Mouse (Mus musculus): ENCODE results near the gene H2-Q10. TPM values are rescaled to one million over a fixed set of nuclear protein-coding genes. Genes with fewer than 3 reads are reported as not detected.
"Not testable (repeated sequence)": the region's sequence is repeated elsewhere in the genome, so short reads cannot be mapped to it uniquely, and the experiment has no call there.

H2-Q10 gene
- polyA plus RNA-seq, 1 experiment from 2014 or later, result 0.36 TPM

DNA sequence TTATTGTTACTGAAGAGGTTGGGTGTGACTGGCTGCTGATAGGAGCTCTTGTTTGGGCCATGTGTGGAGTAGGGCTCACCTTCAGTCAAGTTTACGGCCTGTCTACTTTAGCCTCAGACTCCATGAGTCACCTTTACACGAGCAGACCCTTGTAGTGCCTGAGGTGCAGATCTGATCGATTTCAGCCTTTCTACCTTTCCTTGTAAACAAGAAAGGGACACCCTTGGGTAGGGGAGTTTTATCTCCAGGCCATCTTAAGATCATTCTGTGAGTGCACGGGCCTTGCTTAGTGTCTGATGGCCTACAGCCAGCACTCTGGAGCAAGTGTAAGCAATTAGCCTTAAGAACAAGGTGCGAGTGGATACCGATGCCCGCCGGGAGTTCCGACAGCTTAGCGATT lies 37.0 kb downstream of the H2-Q10 start:
- WGBS, result 23% methylated on average over 10 of the region's 10 CpGs
- Histone ChIP-seq H3K4me3 (replicated peaks) (no peak overlapping the region), H3K9ac (replicated peaks) (no peak overlapping the region), H3K4me1 (peaks cover 2% of the 10 kb centered on the region; the same call in 1 of the 2 replicates), H3K4me2 (no peak overlapping the region), H3K36me3 (no peaks in the 10 kb centered on the region), H3K27ac (replicated peaks) (no peak overlapping the region), H3K9me3 (replicated peaks) (no peaks in the 10 kb centered on the region), H3K27me3 (replicated peaks) (peaks cover 24% of the 10 kb centered on the region)
- no peak for ATAC-seq (ENCODE audit: low FRiP score)

DNA sequence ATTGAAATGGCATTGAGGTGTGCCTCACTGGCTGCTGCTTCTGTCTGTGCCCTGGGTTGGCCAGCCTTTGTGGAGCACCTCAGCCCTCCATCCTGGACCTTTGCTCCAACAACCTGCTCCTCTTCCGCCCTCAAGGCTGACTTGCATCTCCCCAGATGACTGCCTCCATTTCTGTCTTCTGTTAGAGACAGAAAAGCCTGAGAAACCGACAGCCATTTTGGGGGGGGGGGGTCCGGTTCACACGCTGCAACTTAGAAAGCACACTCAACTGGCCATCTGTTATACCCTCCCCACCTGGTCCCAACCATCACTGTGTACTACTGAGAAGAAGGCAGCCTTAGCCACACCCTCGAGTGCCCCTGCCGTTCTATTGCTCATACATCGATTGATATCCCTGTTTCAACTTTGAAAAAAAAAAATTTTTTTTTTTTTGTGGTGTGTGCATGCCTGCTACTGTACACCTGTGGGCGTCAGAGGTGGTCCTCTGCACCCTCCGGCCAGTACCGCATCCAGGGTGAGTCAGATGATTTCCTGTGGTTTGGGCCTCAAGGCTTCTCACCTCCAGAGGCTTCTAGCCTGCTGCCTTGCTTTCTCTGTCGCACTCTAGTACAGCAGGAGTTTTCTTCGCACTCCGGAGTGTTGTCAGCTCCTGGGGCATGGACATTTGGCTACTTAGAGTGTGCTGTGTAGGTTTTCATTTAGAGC lies 37.8 kb downstream of the H2-Q10 start:
- Histone ChIP-seq H3K9me3 (replicated peaks) (no peaks in the 10 kb centered on the region), H3K4me2 (no peak overlapping the region), H3K36me3 (no peaks in the 10 kb centered on the region), H3K27ac (replicated peaks) (no peak overlapping the region), H3K9ac (replicated peaks) (no peak overlapping the region), H3K4me1 (no peaks in the 10 kb centered on the region), H3K4me3 (replicated peaks) (no peak overlapping the region), H3K27me3 (replicated peaks) (peaks cover 24% of the 10 kb centered on the region)
- no peak for ATAC-seq (ENCODE audit: low FRiP score)
- 36% methylated on average over 13 of the region's 13 CpGs for WGBS

- H3K4me3 ChIP-seq (replicated peaks); ATAC-seq (ENCODE audit: low FRiP score); H3K9me3 ChIP-seq (replicated peaks); H3K36me3 ChIP-seq; H3K4me2 ChIP-seq; H3K9ac ChIP-seq (replicated peaks); H3K27ac ChIP-seq (replicated peaks); H3K4me1 ChIP-seq: not testable (repeated sequence)
- H3K27me3 ChIP-seq (replicated peaks), result peaks cover 24% of the 10 kb centered on the region
- 55% methylated on average over 5 of the region's 5 CpGs for WGBS
Measured at GRCm38 (mm10) chr17:35508279-35508678, 38.4 kb downstream of the H2-Q10 start.

DNA sequence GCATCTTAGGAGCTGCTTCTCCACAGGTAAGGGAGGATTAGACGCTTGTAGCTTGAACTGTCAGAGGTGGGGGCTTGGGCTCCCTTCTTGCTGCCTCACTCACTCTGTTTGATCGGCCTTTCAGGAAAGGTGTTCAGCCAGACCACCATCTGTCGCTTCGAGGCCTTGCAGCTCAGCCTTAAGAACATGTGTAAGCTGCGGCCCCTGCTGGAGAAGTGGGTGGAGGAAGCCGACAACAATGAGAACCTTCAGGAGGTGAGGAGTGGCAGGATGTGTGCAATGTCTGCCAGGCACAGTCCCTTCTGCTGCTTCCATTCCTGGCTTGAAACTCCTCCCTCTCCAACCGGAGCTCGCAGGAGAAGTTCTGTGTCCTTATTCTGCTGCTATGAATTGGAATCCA lies 39.4 kb downstream of the H2-Q10 start:
- 50% methylated on average over 8 of the region's 8 CpGs for WGBS
- no peak overlapping the region for H3K4me3 ChIP-seq (replicated peaks)
- no peak overlapping the region for H3K9ac ChIP-seq (replicated peaks)
- H3K27ac ChIP-seq (replicated peaks), result no peak overlapping the region
- no peak overlapping the region for H3K4me2 ChIP-seq
- H3K9me3 ChIP-seq (replicated peaks), result no peaks in the 10 kb centered on the region
- no peaks in the 10 kb centered on the region for H3K36me3 ChIP-seq
- peaks cover 24% of the 10 kb centered on the region for H3K27me3 ChIP-seq (replicated peaks)
- no peak for ATAC-seq (ENCODE audit: low FRiP score)
- H3K4me1 ChIP-seq, result no peaks in the 10 kb centered on the region

DNA sequence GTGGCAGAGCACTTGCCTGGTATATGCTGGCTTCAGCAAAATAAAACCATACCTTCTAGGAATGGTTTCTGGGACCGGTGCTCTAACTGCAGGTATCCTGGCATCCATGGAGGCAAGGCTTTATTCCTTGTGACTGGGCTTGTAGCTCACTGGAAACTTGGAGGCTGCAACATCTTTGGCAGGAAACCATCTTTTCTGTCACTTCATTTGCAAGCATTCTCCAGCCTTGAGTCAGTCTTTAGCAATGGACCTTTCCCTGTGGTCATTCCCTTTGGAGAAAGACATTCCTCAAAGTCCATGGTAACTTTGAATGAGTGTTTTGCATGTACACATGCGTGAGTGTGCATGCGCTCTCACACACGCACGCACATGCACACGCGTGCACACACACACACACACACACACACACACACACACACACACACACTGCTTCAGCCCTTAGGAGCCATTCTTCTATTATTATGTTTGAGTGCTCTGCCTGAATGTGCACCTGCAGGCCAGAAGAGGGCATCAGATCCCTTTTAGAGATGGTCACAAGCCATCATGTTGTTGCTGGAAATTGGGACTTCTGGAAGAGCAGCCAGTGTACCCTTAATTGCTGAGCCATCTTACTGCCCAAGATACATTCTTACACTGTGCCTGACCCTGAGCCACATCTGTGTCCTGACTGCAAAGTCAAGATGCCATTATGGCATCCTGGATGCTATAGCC lies 43.2 kb downstream of the H2-Q10 start:
- no peak overlapping the region for H3K27ac ChIP-seq (replicated peaks)
- no peak overlapping the region for H3K9ac ChIP-seq (replicated peaks)
- no peaks in the 10 kb centered on the region for H3K9me3 ChIP-seq (replicated peaks)

DNA sequence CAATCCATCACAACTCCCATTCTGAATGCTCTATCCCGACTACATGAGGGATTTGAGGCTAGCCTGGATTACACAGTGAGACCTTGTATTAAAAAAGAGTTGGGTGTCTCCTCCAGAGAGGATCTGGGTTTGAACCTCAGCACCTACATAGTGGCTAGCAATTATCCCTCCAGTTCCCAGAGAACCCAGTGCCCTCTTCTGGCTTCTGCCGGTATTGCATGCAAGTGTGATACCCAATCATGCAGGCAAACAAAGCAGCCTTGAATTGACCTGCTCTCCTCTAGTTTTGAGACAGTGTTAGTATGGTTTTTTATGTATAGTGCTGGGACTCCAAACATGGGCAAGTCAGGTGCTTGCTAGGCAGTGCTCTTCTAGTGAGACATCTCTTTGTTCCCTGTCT lies 44.0 kb downstream of the H2-Q10 start:
- Histone ChIP-seq H3K27ac (replicated peaks) (no peak overlapping the region), H3K9me3 (replicated peaks) (no peaks in the 10 kb centered on the region), H3K4me1 (peaks cover 20% of the 10 kb centered on the region), H3K27me3 (replicated peaks) (0 out of 2 replicates have a peak, but pooled peaks cover 9% of the 10 kb centered on the region), H3K4me2 (no peak overlapping the region), H3K9ac (replicated peaks) (no peak overlapping the region), H3K36me3 (no peaks in the 10 kb centered on the region), H3K4me3 (replicated peaks) (no peak overlapping the region)
- ATAC-seq (ENCODE audit: low FRiP score), result no peak
- WGBS, result 21% methylated on average over 2 of the region's 2 CpGs

More for the DNA sequence above, 43.2 kb downstream of the H2-Q10 start:
- WGBS, result 95% methylated on average over 7 of the region's 7 CpGs
- Histone ChIP-seq H3K4me2 (no peak overlapping the region), H3K4me3 (replicated peaks) (no peak overlapping the region), H3K27me3 (replicated peaks) (0 out of 2 replicates have a peak, but pooled peaks cover 9% of the 10 kb centered on the region), H3K4me1 (peaks cover 20% of the 10 kb centered on the region), H3K36me3 (no peaks in the 10 kb centered on the region)
- no peak for ATAC-seq (ENCODE audit: low FRiP score)

DNA sequence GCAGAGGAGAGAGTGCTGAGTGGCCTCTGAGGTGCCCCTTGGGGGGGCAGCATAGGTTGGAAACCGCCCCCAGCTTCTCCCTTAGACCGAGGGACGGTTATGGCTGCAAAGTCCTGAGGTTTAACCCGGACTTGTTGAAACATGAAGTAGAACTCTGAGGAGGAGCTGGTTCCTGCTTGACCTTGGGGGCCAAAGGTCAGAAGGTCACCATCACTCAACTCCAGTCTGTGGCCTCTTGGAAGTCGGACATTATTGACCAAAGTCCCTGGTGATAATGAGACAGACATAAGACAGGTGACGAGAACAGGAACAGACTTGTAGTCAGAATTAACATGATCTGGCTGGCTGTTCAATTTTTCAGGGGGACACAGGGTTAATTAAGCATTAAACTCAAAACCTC lies 44.9 kb downstream of the H2-Q10 start:
- peaks cover 20% of the 10 kb centered on the region for H3K4me1 ChIP-seq
- H3K27ac ChIP-seq (replicated peaks), result no peak overlapping the region
- H3K36me3 ChIP-seq, result no peaks in the 10 kb centered on the region
- no peak overlapping the region for H3K4me3 ChIP-seq (replicated peaks)
- H3K27me3 ChIP-seq (replicated peaks), result 0 out of 2 replicates have a peak, but pooled peaks cover 9% of the 10 kb centered on the region
- H3K4me2 ChIP-seq, result peak overlapping the region; percentile 93
- ATAC-seq (ENCODE audit: low FRiP score), result no peak
- no peaks in the 10 kb centered on the region for H3K9me3 ChIP-seq (replicated peaks)
- H3K9ac ChIP-seq (replicated peaks), result no peak overlapping the region
- WGBS, result 46% methylated on average over 6 of the region's 6 CpGs

DNA sequence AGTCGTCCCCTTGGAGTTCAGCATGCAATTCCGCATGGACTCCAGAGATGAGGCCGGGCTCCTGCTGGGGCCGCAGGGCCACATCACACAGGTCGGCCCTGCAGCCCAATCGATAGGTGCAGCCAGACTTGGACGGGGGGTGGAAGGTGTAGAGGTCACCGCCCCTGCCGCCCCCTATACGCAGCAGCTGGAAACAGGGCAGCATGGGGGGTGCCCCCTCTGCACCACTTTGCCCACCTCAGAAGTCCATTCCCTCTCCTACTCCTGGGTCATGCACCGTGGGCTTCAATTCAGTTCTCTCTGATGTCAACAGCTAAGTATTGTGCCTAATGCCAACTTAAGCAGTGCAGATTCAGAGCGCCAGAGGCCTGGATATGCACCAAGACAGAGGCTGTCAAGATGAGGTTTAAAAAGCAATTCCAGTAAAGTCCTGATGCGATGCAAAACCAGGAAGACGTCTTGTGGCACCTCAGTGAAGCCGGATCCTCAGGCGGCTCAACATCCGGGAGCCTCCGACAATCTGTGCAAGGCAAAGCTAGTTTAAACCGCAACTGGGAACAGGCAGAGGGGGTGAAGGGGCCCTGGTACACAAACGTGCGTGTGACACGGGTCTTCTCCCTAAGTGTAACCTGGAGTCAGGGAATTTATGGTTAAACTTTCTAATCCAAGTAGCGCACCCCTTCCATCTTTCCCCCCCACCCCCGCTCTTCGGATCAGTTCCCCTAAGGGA lies 46.2 kb downstream of the H2-Q10 start:
- Histone ChIP-seq H3K9me3 (replicated peaks) (no peaks in the 10 kb centered on the region), H3K27ac (replicated peaks) (no peak overlapping the region), H3K4me3 (replicated peaks) (peak overlapping the region; percentile 59), H3K4me2 (peak overlapping the region; percentile 93), H3K4me1 (peaks cover 20% of the 10 kb centered on the region), H3K9ac (replicated peaks) (peak overlapping the region; percentile 44), H3K27me3 (replicated peaks) (0 out of 2 replicates have a peak, but pooled peaks cover 9% of the 10 kb centered on the region), H3K36me3 (no peaks in the 10 kb centered on the region)
- ATAC-seq (ENCODE audit: low FRiP score), result peak; percentile 30; the same call in 1 of the 2 replicates
- WGBS, result 7% methylated on average over 25 of the region's 25 CpGs

DNA sequence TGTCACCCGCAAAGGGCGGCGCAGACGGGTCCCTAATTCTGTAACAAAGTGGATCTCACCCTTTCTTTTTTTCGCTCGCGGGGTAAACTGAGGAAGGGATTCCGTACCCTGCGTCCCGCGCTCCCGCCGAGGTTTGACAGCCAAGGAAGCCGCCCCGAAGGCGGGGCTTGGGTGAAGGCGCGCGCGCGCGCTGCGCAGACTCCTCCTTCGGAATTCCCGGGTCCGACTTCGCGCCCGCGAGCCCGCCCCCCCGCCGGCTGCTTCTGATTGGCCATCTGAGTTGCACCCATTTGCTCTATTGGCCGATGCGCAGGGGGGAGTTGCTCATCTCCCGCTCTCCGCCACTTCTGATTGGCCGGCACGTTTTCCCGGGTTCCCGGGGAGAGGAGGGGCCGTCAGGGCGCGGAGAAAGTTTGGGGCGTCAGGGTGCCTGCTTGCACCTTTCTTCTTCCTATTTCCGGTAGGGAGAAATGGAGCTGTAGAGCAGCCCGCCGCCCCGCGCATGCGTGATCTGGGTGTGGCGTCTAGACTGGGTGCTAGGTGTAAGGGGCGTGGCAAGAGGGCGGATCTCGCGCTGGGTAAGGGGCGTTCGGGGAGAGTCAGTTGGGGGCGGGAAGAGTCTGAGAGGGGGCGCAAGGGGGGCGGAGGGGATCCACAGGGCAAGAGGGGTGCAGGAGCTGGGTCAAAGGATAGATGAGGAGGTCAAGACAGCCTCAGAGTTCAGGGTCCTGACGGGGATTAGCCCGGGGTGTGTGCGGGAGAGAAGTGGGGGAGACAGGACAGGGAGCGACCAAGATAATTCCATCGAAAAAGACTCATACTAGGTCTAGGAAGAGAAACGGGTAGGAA lies 47.0 kb downstream of the H2-Q10 start, which contains the start of the genes Tcf19 and Cchcr1:
TSS of gene Tcf19 (minus strand) at position 173 of the 849 bp plus-strand sequence.
TSS of gene Cchcr1 (plus strand) at position 449 of the 849 bp plus-strand sequence.
- Histone ChIP-seq H3K36me3 (no peaks in the 10 kb centered on the region), H3K27me3 (replicated peaks) (0 out of 2 replicates have a peak, but pooled peaks cover 9% of the 10 kb centered on the region), H3K4me1 (peaks cover 20% of the 10 kb centered on the region), H3K4me2 (peak within 1 kb of the TSS; percentile 93), H3K4me3 (replicated peaks) (peak within 1 kb of the TSS; percentile 59), H3K9ac (replicated peaks) (peak within 1 kb of the TSS; percentile 47), H3K27ac (replicated peaks) (0 out of 2 replicates have a peak within 1 kb of the TSS, but pooled peaks have one; percentile 28), H3K9me3 (replicated peaks) (no peaks in the 10 kb centered on the region)
- ATAC-seq (ENCODE audit: low FRiP score), result peak; percentile 96
- WGBS, result 1% methylated on average over 67 of the region's 67 CpGs

GRCm38 (mm10) chr17:35517526-35517925 lies 47.6 kb downstream of the H2-Q10 start:
- 11% methylated on average over 12 of the region's 12 CpGs for WGBS

More at GRCm38 (mm10) chr17:35517526-35517925, 47.6 kb downstream of the H2-Q10 start:
- Histone ChIP-seq H3K4me1 (peaks cover 20% of the 10 kb centered on the region), H3K27ac (replicated peaks) (0 out of 2 replicates have a peak overlapping the region, but pooled peaks have one; percentile 28), H3K4me3 (replicated peaks) (peak overlapping the region; percentile 59), H3K27me3 (replicated peaks) (0 out of 2 replicates have a peak, but pooled peaks cover 9% of the 10 kb centered on the region), H3K9me3 (replicated peaks) (no peaks in the 10 kb centered on the region), H3K4me2 (peak overlapping the region; percentile 93), H3K36me3 (no peaks in the 10 kb centered on the region), H3K9ac (replicated peaks) (peak overlapping the region; percentile 47)
- no peak for ATAC-seq (ENCODE audit: low FRiP score)

Data from neural tube, embryonic 15.5 days (tissue).